Mouse (Mus musculus) cerebellum, adult 8-10 months (tissue): Measurements from ENCODE around the gene Tnnc1.

Experiments
- DNase-seq: peaks from one replicate; pipeline ENCODE4 v3.0.0; 2022

Tnnc1 gene

GRCm38 (mm10) chr14:31215157-31216002, 7.3 kb downstream of the Tnnc1 start:
- peak; percentile 84 for DNase-seq

DNA sequence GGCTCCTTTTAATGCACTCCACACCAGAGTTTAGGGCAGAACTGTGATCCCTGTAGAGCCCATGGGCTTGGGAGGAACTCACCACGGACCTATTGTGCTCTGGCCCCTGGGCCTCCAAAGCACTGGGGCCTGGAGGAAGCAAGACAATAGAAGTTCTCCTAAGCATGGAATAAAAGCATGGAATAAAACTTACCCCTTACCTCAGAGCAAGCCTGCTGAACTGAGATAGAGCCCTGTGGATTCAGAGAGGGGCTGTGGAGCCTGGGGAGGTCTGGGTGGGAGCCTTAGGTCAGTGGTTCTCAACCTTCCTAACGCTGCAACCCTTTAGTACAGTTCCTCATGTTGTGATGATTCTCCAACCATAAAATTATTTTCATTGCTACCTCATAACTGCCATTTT, 8.7 kb downstream of the Tnnc1 start, which contains the start of gene Nisch:
Nisch (minus strand) TSS at position 101 of the 400 bp plus-strand sequence.
- DNase-seq, result no peak

DNA sequence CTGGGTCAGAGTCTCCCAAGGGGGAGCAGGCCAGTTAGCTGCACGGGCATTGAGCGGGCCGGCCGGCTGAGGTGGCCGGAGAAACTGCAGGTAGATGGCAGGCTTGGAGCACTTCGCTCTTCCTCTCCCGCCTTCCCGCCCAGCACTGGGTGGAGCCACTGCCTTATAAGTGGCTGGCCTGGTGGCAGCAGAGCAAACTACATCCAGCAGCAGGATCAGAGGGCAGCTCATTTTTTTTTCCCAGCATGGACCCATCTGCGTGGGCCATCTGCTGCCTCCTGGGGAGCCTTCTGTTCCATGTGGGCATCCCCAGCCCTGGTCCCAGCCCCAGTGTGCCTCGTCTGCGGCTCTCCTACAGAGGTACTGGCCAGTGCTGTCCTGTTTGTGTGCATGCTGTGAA, 9.6 kb downstream of the Tnnc1 start, which contains the start of gene Sema3g:
Sema3g (plus strand) TSS at position 195 of the 400 bp plus-strand sequence.
- peak; percentile 78 for DNase-seq

- DNase-seq, result no peak
Observed at GRCm38 (mm10) chr14:31226978-31227377, 18.9 kb downstream of the Tnnc1 start.

GRCm38 (mm10) chr14:31228234-31228633, 20.1 kb downstream of the Tnnc1 start:
- DNase-seq, result no peak

- no peak for DNase-seq
Observed at GRCm38 (mm10) chr14:31230442-31230841, 22.3 kb downstream of the Tnnc1 start.

GRCm38 (mm10) chr14:31232404-31233069, 24.4 kb downstream of the Tnnc1 start:
- no peak for DNase-seq

GRCm38 (mm10) chr14:31233070-31233995, 25.2 kb downstream of the Tnnc1 start:
- no peak for DNase-seq

DNA sequence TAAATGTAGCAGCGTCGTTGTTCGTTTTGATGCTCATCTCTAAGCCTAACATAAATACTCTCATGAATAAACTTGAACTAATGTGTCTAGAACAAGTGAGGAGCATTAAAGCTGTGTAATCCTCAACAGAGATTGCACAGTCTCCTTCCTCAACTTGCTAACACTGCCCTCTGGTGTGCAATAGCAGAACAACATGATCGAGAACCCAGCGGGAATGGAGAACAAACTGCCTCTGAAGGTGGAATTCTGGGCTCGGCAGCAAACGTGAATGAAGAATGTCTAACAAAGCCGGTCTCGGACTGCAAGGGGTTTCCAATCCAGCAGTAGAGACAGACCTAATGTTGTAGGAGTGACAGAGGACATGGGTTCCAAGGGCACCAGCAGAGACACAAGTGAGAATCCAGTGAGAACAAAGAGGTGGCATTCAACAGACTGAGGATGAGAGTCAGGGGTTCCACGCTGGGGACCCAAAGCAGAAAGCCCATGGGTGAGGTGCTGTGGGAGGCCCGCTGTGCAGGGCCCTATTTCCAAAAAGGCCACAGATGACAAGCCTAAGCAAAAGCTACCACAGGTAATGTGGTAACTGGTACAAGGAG, 26.0 kb downstream of the Tnnc1 start:
- peak; percentile 84 for DNase-seq

GRCm38 (mm10) chr14:31237101-31237882, 29.2 kb downstream of the Tnnc1 start:
- DNase-seq, result no peak

- DNase-seq, result no peak
Observed at GRCm38 (mm10) chr14:31240528-31240927, 32.4 kb downstream of the Tnnc1 start.

- DNase-seq, result no peak
Observed at GRCm38 (mm10) chr14:31244777-31245176, 36.7 kb downstream of the Tnnc1 start.

- no peak for DNase-seq
Observed at GRCm38 (mm10) chr14:31245946-31246345, 37.8 kb downstream of the Tnnc1 start.

- no peak for DNase-seq
Observed at GRCm38 (mm10) chr14:31248396-31248795, 40.3 kb downstream of the Tnnc1 start.

DNA sequence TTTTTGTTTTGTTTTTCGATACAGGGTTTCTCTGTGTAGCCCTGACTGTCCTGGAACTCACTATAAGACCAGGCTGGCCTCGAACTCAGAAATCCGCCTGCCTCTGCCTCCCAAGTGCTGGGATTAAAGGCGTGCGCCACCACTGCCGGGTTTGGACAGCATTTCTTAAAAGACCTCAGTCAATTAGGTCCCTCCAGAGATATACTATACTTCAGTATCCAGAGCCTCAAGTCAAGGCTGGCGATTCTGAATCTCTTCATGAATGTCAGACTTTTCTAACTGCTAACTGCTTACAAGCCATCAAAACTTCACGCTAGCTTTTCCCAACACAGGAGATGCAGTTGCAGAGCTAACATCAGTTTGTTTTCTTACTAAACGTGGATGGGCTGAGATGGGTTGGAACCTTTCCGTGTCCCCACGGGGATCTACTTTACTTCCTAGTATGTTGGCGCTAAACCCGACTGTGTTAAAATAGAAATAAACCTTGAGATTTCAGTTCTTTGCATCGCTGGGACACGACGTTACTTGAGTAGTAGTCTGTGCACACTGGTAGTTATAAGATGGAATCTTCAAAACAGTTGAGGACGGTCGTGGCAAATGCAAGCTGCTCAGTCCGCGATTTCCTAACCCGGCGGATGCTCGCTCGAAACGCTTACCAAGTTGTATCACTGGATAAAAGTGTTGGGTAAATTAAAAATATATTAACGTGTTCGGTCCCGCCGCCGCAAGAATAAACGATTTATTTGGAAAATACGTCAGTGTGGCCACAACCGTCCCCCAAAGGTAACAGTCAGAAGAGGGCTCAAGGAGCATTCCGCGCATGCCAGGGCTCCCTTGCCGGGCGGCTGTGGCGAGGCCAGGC, 42.3 kb downstream of the Tnnc1 start:
- no peak for DNase-seq

DNA sequence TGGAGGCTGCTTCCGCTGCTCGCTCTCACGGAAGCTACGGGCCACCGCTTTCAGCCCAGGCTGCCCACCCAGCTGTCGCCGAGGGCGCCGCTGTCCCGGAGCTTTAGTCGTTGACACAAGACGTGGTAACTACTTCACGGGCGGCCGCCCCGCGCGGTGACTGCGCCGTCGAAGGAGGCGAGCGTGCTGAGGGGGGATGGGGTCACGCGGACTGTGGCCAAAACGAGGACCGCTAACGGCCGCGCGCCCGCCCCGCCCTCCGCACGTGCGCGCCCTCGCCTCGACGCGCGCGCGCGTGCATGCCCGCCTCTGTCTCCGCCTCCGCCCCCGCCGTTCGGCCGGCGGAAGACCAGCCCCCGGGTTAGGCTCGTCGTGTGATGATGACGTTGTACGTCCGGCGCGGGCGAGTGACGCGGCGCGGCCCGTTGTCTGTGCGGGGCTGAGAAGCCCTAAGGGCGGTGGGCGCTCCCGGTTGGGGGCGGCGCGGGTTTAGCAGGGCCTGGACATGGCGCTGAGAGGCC, 43.0 kb downstream of the Tnnc1 start, which contains the start of the genes Phf7 and Bap1:
Phf7 (minus strand) TSS at position 234 of the 521 bp plus-strand sequence.
Bap1 (plus strand) TSS at position 367 of the 521 bp plus-strand sequence.
- peak; percentile 95 for DNase-seq

GRCm38 (mm10) chr14:31251626-31252025, 43.5 kb downstream of the Tnnc1 start:
- no peak for DNase-seq

GRCm38 (mm10) chr14:31252091-31252490, 44.0 kb downstream of the Tnnc1 start:
- DNase-seq, result no peak

- DNase-seq, result no peak
Observed at GRCm38 (mm10) chr14:31258476-31259050, 50.5 kb downstream of the Tnnc1 start.

DNA sequence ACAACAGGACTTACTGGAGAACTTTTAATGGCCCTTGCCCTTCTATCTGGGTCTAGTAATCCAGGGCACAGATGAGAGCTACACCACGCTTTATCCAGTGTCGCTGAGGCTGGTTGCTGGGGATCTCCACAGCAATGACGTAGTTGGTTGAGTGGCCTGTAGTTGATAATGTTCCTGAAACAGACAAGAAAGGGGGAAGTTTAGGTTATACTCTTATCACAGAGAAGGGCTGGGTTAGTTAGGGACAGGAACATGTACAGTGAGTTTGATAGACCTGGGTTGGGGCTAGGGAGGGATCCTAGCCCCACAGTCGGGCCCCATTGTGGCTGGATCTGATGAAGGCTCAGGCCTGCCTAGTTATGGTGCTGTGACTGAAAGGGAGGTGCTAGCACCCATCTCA, 52.3 kb downstream of the Tnnc1 start:
- no peak for DNase-seq
